Mouse (Mus musculus) forebrain, embryonic 16.5 days (tissue): Measurements from ENCODE around the gene Rad52. TPM values are rescaled to one million over a fixed set of nuclear protein-coding genes. Genes with fewer than 3 reads are reported as not detected.

ENCODE experiments used
- ATAC-seq: fragments of 200-750 bp; cut with Nextera tagmentation; 2 replicates; pipeline ENCODE4 v1.8.0; 2017; ENCODE audit warnings: mild to moderate bottlenecking, moderate library complexity
- H3K27ac ChIP-seq: fragments of 300-500 bp; sonication (generic); 2 replicates; pipeline ENCODE4 v1.5.1; 2014; ENCODE audit warnings: low read length, control low read depth
- H3K27me3 ChIP-seq: fragments of 300-500 bp; sonication (generic); replicated peaks from 2 replicates; pipeline ENCODE4 v1.6.1; 2014; ENCODE audit warnings: low read length; ENCODE audit not compliant: control insufficient read depth, insufficient read depth
- H3K36me3 ChIP-seq: fragments of 300-500 bp; sonication (generic); 2 replicates; pipeline ENCODE4 v1.6.1; 2014; ENCODE audit not compliant: control insufficient read depth, insufficient read depth
- H3K4me1 ChIP-seq: fragments of 300-500 bp; sonication (generic); replicated peaks from 2 replicates; pipeline ENCODE4 v1.6.1; 2014; ENCODE audit warnings: low read length; ENCODE audit not compliant: control insufficient read depth, insufficient read depth
- H3K4me2 ChIP-seq: fragments of 300-500 bp; sonication (generic); 2 replicates; pipeline ENCODE4 v1.6.1; 2014; ENCODE audit warnings: mild to moderate bottlenecking, low read length, control low read depth
- H3K4me3 ChIP-seq: fragments of 300-500 bp; sonication (generic); replicated peaks from 2 replicates; pipeline ENCODE4 v1.5.1; 2014; ENCODE audit warnings: mild to moderate bottlenecking, low read length, control low read depth
- H3K9ac ChIP-seq: fragments of 300-500 bp; sonication (generic); replicated peaks from 2 replicates; pipeline ENCODE4 v1.6.1; 2014; ENCODE audit warnings: low read depth, low read length, control low read depth
- H3K9me3 ChIP-seq: fragments of 300-500 bp; sonication (generic); 2 replicates; pipeline ENCODE4 v1.6.1; 2016; ENCODE audit warnings: low read length; ENCODE audit not compliant: control insufficient read depth
- WGBS: fragments of 180-500 bp; shearing (Covaris S2); extraction: QIAGEN DNeasy Blood & Tissue Kit; methylation state at CpG from one replicate; pipeline ENCODE4 v1.1.7; 2014; 5-methylcytosine and 5-hydroxymethylcytosine counted together
- polyA plus RNA-seq: library from polyadenylated mRNA; unstranded; fragments of >200 nt; fragmentation: Nextera tagmentation; extraction: Ambion mirVana; gene quantifications from 2 replicates; pipeline ENCODE4 v1.2.1, GENCODE M21; 2015

Gene Rad52
- 29.7 and 30.4 TPM in 2 replicates for polyA plus RNA-seq

DNA sequence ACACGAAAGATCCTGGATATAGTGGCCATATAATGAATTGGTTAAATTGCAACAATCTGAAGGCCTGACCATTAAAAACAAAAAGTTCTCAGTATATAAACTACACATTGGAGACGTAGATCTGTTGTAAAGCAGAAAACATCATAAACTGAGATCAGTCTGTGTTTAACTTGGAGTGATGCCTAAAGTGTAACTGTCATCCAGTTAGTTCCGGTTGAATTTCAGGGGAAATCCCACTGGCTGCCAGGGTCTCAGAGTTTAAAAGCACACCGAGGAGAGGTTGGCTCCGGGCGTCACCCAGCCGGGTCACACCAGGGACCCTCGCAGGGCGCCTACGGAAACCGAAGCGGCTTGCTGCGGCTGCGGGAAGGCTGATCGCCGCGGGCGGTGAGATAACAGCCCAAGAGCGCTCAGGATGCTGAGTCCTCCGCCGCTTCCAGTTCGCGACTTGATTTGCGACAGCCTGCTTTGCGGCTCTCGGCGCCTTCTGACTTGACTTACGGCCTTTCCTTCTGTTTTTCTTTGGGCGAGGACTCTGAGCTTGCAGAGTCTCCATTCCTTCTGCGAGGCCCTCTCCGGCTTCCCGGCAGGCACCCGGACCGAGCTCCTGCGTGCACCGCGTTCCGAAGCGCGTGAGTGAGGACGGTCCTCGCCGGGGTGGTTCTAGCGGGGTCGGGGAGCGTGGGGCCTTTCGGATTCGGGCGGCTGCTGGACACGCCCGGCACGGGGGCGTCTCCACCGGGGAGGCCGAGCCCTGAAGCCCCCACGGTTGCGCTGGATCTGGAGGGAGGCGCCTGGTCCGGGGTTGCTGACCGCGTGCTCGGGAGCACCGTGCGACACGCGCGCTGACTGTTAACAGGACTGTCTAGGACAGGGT is at the start of gene Rad52:
Rad52 (plus strand) TSS at position 495 of the 877 bp plus-strand sequence.
- WGBS = under 1% methylated on average over 66 of the region's 67 CpGs

DNA sequence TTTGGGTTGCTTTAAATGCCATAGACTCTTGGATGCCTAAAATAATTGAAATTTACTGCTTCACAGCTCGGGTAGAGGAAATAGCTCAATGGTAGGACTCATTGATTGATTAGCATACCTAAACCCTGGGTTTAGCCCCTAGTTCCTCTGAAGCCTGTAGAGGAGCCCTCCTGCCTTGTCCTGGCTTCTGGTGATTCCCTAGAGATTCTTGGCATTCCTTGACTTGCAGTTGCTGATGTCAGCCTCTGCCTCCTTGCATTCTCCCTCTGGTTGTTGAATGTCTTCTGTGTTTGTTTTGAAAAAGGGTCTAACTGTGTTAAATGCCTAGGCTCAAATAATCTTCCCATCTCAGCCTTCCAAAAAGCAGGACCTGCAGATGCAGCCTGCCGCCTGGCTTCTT is 48.3 kb upstream of the Rad52 start:
- H3K4me1 ChIP-seq = peaks cover 11% of the 10 kb centered on the region
- no peaks in the 10 kb centered on the region for H3K36me3 ChIP-seq
- no peak overlapping the region for H3K4me3 ChIP-seq
- ATAC-seq = no peak
- H3K27ac ChIP-seq = no peak overlapping the region
- 59% methylated on average over 2 of the region's 2 CpGs for WGBS
- H3K4me2 ChIP-seq = no peak overlapping the region
- no peaks in the 10 kb centered on the region for H3K27me3 ChIP-seq
- H3K9me3 ChIP-seq = no peaks in the 10 kb centered on the region
- H3K9ac ChIP-seq = no peak overlapping the region

More for the DNA sequence above, at the start of gene Rad52:
- peak within 1 kb of the TSS; percentile 94 for H3K27ac ChIP-seq
- H3K4me2 ChIP-seq = peak within 1 kb of the TSS; percentile 75
- no peaks in the 10 kb centered on the region for H3K36me3 ChIP-seq
- peak; percentile 91 for ATAC-seq
- H3K27me3 ChIP-seq = no peaks in the 10 kb centered on the region
- peaks cover 7% of the 10 kb centered on the region for H3K4me1 ChIP-seq
- H3K4me3 ChIP-seq = peak within 1 kb of the TSS; percentile 90
- peak within 1 kb of the TSS; percentile 97 for H3K9ac ChIP-seq
- H3K9me3 ChIP-seq = no peaks in the 10 kb centered on the region

DNA sequence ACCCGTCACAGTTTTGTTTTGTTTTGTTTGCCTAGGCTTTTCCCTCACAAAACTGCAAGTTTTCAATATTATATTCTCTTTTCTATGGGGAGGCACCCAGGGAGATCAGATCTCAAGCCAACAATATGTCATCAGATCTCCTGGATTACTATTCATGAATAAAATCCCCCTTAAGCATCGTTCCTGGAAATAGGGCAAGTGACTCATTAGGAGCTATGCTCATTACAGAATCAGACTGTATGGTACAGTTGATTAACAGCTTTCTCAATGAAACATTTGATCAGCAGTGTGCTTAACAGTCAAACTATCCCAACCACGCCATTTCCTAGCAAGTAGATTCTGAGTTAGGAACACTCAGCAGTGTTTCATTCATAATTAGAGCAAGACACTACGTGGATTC is 47.0 kb upstream of the Rad52 start:
- H3K4me3 ChIP-seq = no peak overlapping the region
- no peaks in the 10 kb centered on the region for H3K9me3 ChIP-seq
- no peak overlapping the region for H3K27ac ChIP-seq
- H3K9ac ChIP-seq = no peak overlapping the region
- 36% methylated on average over 4 of the region's 4 CpGs for WGBS
- H3K27me3 ChIP-seq = no peaks in the 10 kb centered on the region
- peaks cover 8% of the 10 kb centered on the region for H3K4me1 ChIP-seq
- ATAC-seq = peak; percentile 79
- H3K4me2 ChIP-seq = no peak overlapping the region
- H3K36me3 ChIP-seq = no peaks in the 10 kb centered on the region

DNA sequence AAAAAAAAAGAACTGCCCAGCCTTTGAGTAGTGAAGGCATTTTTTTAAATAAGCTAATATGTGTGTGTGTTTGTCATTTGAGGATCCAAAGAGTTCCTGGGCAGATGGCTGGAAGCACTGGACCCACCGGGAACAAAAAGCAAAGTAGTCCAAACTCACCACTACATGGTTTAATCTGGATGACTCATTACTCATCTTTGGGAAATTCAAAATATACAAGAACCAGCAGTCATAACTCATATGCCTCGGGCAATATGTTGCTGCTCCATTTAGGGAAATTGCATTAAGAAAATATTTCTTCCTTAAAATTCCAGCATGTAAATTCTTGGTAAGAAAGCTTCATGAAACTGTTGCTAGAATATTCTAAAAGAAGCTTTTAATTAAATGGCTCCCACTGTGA is 42.3 kb upstream of the Rad52 start:
- no peak for ATAC-seq
- H3K4me2 ChIP-seq = no peak overlapping the region
- no peaks in the 10 kb centered on the region for H3K27me3 ChIP-seq
- no peaks in the 10 kb centered on the region for H3K9me3 ChIP-seq
- WGBS = 94% methylated on average over 2 of the region's 2 CpGs
- H3K4me1 ChIP-seq = peaks cover 12% of the 10 kb centered on the region
- no peak overlapping the region for H3K9ac ChIP-seq
- H3K4me3 ChIP-seq = no peak overlapping the region
- H3K36me3 ChIP-seq = no peaks in the 10 kb centered on the region
- H3K27ac ChIP-seq = no peak overlapping the region

DNA sequence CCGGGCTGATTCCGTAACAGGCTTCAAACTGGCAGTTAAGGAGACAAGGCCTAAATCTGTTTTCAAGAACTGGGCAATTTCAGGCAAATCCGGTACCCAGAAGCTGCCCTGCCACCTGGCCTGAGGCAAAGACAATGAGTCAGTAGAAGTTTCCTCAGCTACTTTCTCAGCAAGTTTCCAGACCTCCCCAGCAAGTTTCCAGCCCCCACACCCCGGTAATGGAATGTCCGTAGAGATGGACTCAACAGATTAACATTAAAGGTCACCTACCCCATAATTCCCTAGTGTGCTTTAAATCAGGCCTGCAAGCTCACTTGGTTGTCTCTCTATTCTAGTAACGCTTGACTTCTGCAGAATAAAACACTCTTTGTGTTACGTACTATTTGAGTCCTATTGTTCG is 41.0 kb upstream of the Rad52 start:
- Histone ChIP-seq H3K27ac (no peak overlapping the region), H3K4me1 (peaks cover 4% of the 10 kb centered on the region; the same call in 1 of the 2 replicates), H3K9ac (no peak overlapping the region), H3K4me2 (no peak overlapping the region), H3K9me3 (no peaks in the 10 kb centered on the region), H3K4me3 (no peak overlapping the region), H3K36me3 (no peaks in the 10 kb centered on the region), H3K27me3 (no peaks in the 10 kb centered on the region)
- 39% methylated on average over 8 of the region's 8 CpGs for WGBS
- no peak for ATAC-seq

DNA sequence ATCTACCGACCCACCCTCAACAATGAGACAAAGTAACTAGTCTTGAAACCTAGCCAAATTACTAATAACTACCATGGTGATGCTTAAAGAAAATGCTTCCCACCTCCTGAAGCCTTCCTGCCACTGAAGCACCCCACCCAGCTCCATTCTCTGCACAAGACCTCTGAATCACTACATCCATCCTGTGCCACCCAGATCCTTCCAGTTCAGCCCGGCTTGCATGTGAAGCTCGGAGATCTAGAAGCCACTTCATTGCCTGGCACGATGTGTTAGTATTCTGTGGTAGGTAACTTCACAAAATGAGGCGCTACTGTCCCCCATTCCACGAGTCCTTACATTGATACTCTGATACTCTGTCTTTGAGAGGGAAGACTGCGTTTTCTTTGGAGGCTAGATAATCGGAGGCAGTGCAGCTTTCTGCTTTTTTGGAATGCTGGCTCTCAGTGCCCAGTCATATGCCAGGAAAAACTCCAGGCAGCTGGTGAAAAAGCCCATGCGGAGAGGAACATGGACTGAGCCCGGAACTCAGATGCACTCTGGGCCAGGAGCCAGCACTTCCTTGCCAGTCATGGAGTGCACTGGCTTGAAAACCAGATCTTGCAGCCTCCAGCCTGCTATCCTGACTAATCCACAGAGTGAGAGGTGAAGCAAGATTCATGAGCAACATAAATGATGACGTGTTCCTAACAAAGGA is 38.0 kb upstream of the Rad52 start:
- 63% methylated on average over 11 of the region's 11 CpGs for WGBS
- Histone ChIP-seq H3K9ac (no peak overlapping the region), H3K27me3 (no peaks in the 10 kb centered on the region), H3K27ac (peak overlapping the region; percentile 29; the same call in 1 of the 2 replicates), H3K4me2 (0 out of 2 replicates have a peak overlapping the region, but pooled peaks have one; percentile 2), H3K36me3 (no peaks in the 10 kb centered on the region), H3K4me1 (peaks cover 4% of the 10 kb centered on the region; the same call in 1 of the 2 replicates), H3K9me3 (no peaks in the 10 kb centered on the region), H3K4me3 (no peak overlapping the region)
- peak; percentile 94 for ATAC-seq

DNA sequence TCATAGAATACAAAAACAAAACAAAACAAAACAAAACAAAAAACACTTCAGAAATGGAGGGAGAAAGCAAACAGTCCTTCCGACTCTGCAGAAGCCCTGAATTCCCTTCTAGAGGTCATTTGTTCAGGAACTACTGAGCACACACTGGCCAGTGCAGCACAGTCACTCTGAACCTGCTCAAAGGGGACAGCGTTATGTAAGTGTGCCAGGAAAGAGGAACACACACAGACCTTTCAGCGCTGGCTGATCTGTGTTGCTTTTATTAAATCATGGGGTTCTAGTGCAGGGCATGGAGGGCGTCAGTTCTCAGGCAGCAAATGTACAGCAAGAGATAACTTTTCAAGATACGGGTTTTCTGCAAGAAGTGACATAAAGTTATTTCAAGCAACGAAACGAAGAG is 19.3 kb upstream of the Rad52 start:
- Histone ChIP-seq H3K36me3 (no peaks in the 10 kb centered on the region), H3K9me3 (no peaks in the 10 kb centered on the region), H3K4me2 (no peak overlapping the region), H3K9ac (no peak overlapping the region), H3K4me1 (no peaks in the 10 kb centered on the region), H3K4me3 (no peak overlapping the region), H3K27me3 (no peaks in the 10 kb centered on the region), H3K27ac (no peak overlapping the region)
- 82% methylated on average over 7 of the region's 7 CpGs for WGBS
- ATAC-seq = no peak

DNA sequence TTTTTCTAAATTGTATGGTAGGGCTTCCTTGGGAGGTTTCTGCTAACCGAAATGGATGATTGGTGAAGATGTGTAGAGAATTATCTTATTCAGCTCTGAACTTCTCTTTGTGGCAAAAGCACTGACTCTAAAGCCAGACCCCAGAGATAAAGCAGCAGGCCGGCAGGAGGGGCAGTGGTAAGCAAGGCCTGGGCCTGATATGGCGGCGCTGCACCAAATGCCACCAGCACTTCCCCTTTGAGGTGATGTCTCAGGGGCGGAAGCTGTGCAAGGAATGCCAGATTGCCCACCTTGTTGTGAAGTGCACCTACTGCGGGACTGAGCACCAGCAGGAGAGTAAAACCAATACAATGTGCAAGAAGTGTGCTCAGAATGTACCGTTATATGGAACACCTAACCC is 9.8 kb upstream of the Rad52 start:
- Histone ChIP-seq H3K4me2 (no peak overlapping the region), H3K9me3 (no peaks in the 10 kb centered on the region), H3K4me1 (no peaks in the 10 kb centered on the region), H3K9ac (no peak overlapping the region), H3K27me3 (no peaks in the 10 kb centered on the region), H3K27ac (no peak overlapping the region), H3K4me3 (no peak overlapping the region), H3K36me3 (no peaks in the 10 kb centered on the region)
- no peak for ATAC-seq
- 90% methylated on average over 7 of the region's 7 CpGs for WGBS

DNA sequence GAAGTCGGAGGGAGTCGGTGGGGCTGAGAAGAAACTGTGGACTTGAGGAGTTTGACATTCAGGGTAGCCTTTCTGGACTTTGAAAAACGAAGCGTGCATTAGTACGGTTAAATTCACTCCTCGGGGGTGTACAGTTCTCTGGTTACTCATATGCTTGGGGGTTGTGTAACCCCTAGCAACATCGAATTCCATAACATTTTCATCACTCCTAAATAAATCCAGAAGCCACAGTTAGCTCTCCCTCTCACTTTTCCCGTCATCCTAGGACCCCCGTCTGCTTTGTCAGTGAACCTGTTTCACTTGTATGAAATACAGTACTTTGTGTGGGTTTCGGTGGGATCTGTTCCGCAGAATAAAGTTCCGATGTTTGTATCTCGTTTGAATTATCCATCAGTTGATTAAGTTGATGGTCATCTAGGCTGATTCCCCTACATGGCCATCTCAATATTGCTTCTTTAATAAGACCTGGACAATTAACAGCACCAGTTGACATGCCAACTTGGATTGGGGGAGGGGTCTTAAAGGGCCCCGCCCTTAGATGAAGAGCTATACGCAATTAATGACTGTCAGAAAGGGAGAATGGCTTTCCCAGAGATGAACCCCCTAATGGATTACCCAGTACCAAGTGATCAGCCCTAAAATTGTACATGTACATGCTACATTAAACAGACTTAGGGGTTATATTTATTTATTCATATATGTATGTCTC is 737 bp downstream of the Rad52 start:
- no peaks in the 10 kb centered on the region for H3K36me3 ChIP-seq
- peaks cover 7% of the 10 kb centered on the region for H3K4me1 ChIP-seq
- no peaks in the 10 kb centered on the region for H3K9me3 ChIP-seq
- no peak for ATAC-seq
- peak overlapping the region; percentile 75 for H3K4me2 ChIP-seq
- H3K27ac ChIP-seq = peak overlapping the region; percentile 94
- 17% methylated on average over 15 of the region's 15 CpGs for WGBS
- peak overlapping the region; percentile 97 for H3K9ac ChIP-seq
- no peaks in the 10 kb centered on the region for H3K27me3 ChIP-seq
- H3K4me3 ChIP-seq = peak overlapping the region; percentile 90
